Mouse (Mus musculus): ENCODE measurements around the gene Neu1.

DNA sequence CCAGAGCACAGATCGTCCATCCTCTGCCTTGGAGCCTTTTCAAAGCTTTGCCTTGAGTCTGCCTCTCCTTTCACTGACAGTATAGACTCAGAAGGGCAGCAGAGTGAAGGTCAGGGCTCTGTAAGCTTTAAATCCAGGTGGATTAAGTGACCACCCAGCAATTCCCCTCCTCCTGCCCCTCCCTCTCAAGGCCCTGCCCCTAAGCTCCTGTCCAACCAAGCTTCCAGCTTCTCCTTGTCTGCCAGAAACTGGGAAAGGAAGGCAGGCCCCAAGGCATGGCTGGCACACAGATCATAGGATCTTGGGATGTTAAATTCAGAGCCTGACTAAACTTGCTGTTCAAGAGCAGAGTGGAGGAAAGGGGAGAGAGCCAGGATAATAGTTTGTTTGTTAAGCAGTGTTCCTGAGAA is 33.6 kb downstream of the Neu1 start:
- TF ChIP-seq CTCF (IDR thresholded peaks at IDR 0.05; ENCODE audit: extremely low read depth, insufficient read length, insufficient replicate concordance, low read depth, low read length) (no peak), POLR2A (IDR thresholded peaks at IDR 0.05; ENCODE audit: low read depth, low read length) (no peak)

Data from small intestine, adult 2 months (tissue).